Mouse (Mus musculus) adrenal gland, postnatal 36 days (tissue): ENCODE measurements around the gene Hcrt. TPM values are rescaled to one million over a fixed set of nuclear protein-coding genes. Genes with fewer than 3 reads are reported as not detected.

Source experiments
- DNase-seq, 2 experiments: peaks; one replicate each; pipeline ENCODE4 v3.0.0; 2021; ENCODE audit warnings: mixed read lengths in 1 of 2
- total RNA-seq, 2 experiments: library from RNA; stranded (reverse); gene quantifications; 2 replicates each; pipeline ENCODE4 v1.2.3; 2021

Hcrt gene
- total RNA-seq, 2 experiments from 2014 or later, result not detected

DNA sequence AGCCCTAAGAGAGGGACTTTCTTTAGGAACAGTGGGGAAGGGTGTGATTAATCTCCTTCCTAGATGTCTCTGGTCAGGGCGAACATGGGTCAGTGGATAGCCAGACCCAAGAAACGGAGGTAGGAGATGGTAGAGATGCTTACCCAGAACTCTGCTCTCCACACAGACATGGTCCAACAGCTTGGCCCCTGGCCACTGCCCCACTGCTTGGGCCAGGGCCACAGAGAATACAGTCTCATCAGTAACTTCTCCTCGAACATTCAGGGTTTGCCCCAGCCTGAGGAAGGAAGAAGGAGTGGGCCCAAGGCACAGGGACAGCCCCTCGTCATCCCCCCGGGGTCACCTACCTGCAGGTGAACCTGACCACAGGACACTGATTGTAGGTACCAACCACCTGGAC lies 5.1 kb upstream of the Hcrt start:
- DNase-seq, result no peak

- no peak for DNase-seq
Measured at GRCm38 (mm10) chr11:100766726-100767125, 4.0 kb upstream of the Hcrt start.

- peak; percentile 90 to 93 for DNase-seq
Measured at GRCm38 (mm10) chr11:100761547-100762045, 1.1 kb downstream of the Hcrt start.

DNA sequence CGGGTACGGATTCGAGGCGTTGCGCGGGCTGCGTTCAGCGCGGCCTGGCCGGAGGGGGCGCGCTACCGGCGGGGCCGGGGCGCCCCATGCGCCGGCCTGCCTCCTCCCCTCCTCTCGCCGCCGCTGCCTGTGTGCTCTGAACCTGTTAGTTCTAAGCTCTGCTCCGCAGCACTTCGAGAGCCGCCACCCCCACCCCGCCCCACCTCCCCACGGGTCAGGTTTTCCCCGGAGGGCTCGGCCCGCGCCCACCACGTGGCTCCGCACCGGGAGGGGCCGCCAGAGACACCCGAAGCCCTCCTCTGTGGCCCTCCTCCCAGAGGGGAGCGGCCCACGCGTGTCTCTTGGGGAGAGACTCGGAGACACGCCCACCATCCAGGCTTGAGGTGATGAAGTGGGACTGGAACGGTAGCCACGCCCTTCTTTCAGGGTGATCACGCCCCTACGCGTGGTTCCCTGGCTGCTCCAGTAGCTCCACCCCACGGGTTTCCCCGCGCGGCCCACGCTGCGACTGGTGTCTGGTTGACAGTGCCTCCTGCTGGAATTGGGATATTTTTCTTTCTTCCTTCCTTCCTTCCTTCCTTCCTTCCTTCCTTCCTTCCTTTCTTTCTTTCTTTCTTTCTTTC lies 3.0 kb downstream of the Hcrt start, which contains the start of gene Kcnh4:
TSS of gene Kcnh4 (minus strand) at position 332 of the 623 bp plus-strand sequence.
- peak; percentile 65 to 70 for DNase-seq

- DNase-seq, result peak; percentile 67 to 78
Measured at GRCm38 (mm10) chr11:100758707-100759610, 3.8 kb downstream of the Hcrt start.

DNA sequence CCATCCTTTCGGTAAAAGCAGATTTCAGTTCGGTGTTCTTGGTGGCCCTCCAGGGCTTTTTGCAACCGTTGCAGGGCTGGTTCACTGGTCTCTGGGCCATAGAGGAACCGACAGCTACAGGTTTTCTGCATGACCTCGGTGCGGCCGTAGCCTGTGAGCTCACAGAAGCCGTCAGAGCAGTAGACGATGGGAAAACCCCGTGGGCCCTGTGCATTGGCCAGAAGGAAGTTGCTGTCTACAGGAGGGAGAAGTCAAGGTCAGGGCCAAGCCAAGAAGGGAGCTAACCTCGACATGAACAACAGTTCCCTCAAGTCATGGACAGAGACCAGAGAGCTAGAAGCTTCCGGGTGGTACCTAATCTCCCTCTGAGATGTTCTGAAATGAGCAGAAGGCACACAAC lies 5.2 kb downstream of the Hcrt start:
- DNase-seq, result no peak

- DNase-seq, result no peak
Measured at GRCm38 (mm10) chr11:100756476-100756875, 6.3 kb downstream of the Hcrt start.

GRCm38 (mm10) chr11:100754693-100755057 lies 8.1 kb downstream of the Hcrt start:
- DNase-seq, result no peak

DNA sequence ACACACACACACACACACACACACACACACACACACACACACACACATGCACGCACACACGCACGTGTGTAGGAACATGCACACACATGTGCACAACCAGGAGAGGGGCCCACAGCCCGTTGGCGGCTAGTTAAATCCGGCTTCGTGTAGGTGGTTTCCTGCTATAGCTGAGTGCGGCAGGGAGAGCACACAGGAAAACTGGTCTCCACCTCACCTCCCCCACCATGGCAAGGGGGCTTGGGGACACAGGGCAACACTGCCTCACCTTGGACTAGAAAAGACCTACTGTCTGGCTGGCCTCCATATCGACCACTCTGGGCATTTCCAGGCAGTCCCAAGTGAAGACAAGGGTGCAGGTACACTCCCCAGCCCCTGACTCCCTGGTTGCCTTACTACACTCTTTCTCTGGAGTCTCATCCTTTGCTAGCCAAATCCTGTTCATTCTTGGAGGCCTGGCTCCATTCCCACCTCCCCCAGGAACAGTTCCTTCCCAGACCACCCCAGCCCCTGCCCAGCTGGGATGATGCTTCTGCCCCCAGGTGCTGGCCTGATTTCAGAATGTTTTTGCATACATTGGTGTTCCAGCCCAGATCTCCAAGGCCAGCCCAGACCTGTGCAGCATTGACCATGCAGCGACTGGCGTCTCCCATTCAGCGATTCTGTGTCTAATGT lies 8.6 kb downstream of the Hcrt start:
- DNase-seq, result no peak

DNA sequence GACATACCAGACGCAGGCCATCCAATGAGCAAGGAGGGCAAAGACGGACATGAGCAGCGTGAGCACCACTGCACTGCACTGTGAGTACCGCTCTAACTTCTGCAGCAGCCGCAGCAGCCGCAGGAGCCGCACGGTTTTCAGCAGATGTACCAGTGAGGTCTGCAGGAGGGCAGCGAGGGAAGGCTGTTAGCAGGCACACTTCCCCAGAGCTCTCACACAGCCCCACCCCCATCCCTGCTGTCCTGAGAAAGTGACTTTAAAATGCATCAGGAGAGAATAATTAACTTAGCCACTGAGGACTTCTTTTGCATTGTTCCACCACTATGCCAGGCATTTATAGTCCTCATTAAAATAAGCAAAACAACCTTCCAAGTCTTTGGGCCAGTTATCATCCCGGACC lies 10.4 kb downstream of the Hcrt start:
- no peak for DNase-seq

DNA sequence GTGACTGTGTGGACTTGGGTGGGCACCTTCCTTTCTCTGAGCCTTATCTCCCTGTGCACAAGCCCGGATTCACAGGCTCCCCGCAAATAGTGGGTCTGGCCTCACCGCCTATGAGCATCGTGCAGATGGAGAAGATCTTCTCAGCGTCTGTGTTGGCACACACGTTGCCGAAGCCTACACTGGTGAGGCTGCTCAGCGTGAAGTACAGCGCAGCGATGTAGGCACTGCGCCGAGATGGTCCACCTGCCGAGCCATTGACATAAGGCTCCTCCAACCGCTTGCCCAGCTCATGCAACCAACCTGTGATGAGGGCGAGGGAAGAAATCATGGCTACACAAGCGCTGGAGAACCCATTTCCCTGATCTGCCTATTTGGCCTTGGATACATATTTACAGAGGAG lies 12.6 kb downstream of the Hcrt start:
- no peak for DNase-seq

DNA sequence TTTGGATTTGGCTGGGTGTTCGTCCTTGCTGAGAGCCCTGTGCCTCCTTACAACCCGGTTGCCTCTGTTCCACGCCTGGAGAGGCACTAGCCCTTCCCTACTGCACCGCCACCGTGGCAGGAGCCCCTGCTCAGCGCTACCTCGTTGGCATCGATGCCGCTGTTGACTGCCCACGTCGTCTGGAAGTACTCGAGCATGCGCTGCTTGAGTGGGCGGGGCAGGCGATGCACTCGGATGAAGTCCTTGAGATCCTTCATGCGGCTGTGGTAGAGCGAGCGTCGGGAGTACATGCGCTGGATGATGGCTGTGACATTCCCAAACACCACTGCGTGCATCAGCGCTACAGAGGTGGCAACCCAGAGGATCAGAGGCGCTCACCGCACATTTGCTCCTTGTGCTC lies 13.3 kb downstream of the Hcrt start:
- DNase-seq, result peak; percentile 55 to 69

DNA sequence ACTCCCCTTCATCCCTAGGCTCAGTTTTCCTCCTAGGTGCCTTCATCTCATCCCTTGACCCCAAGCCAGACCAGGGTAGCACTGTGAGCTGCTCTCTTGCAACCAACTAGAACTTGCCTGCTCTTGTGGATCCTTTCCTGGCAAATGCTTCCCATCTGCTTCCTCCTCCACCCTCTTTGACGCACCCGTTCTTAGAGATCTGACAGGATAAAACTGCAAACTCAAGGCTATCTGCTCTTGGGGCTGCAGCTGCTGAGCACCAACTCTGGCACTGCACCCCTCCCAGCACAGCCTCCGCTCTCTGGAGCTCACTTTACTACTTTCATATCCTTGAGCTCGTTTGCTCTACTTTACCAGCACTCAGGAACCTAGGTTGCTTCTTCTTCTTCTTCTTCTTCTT lies 14.1 kb downstream of the Hcrt start:
- DNase-seq, result no peak

GRCm38 (mm10) chr11:100747114-100747513 lies 15.6 kb downstream of the Hcrt start:
- DNase-seq, result no peak

GRCm38 (mm10) chr11:100746546-100746945 lies 16.2 kb downstream of the Hcrt start:
- no peak for DNase-seq

GRCm38 (mm10) chr11:100745085-100745484 lies 17.6 kb downstream of the Hcrt start:
- peak in 1 of 2 experiments; percentile 70 for DNase-seq

GRCm38 (mm10) chr11:100741348-100741747 lies 21.4 kb downstream of the Hcrt start:
- DNase-seq, result peak in 1 of 2 experiments; percentile 58

GRCm38 (mm10) chr11:100738749-100739148 lies 24.0 kb downstream of the Hcrt start:
- DNase-seq, result no peak

DNA sequence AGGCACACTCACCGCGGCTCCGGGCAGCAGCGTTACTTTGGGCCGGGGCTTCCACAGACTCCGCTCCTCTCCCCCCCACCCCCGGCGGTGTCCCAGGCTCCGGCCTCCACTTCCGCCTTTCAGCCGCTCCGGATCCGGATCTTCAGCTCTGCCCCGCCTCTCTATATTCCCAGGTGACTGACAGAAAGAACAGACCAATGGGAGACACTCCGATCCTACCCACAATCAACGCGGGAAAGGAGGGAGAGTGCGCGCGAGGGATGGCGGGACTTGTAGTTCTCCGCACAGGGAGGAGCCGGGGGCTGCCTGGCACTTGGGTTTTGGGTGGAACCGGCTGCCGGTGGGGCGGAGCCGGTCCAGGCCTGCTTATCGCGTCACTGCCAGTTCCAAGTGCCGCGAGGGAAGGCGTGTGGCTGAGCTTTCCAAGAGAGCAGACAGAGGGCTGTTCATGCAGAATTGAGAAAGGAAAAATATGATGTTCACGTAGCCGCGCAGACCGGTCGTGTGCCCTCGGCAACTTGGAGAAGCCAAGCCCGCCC lies 24.6 kb downstream of the Hcrt start, which contains the start of gene Rab5c:
TSS of gene Rab5c (minus strand) at position 150 of the 539 bp plus-strand sequence.
- DNase-seq, result peak; percentile 99

GRCm38 (mm10) chr11:100737105-100737733 lies 25.5 kb downstream of the Hcrt start:
- DNase-seq, result no peak

- DNase-seq, result no peak
Measured at GRCm38 (mm10) chr11:100736746-100737080, 26.0 kb downstream of the Hcrt start.
